Mouse (Mus musculus): ENCODE results near the gene Arl15.

The Arl15 gene

GRCm38 (mm10) chr13:114144052-114145046 is 350.0 kb downstream of the Arl15 start:
- no peak for DNase-seq (ENCODE audit: low spot score in 2 of 2)

- no peak for DNase-seq (ENCODE audit: low spot score in 2 of 2)
Observed at GRCm38 (mm10) chr13:114145249-114145648, 350.9 kb downstream of the Arl15 start.

GRCm38 (mm10) chr13:114150856-114151697 is 356.8 kb downstream of the Arl15 start:
- DNase-seq (ENCODE audit: low spot score in 2 of 2) = no peak

GRCm38 (mm10) chr13:114151698-114152069 is 357.4 kb downstream of the Arl15 start:
- DNase-seq (ENCODE audit: low spot score in 2 of 2) = no peak

GRCm38 (mm10) chr13:114156689-114157088 is 362.4 kb downstream of the Arl15 start:
- DNase-seq (ENCODE audit: low spot score in 2 of 2) = no peak

GRCm38 (mm10) chr13:114158111-114158730 is 363.9 kb downstream of the Arl15 start:
- no peak for DNase-seq (ENCODE audit: low spot score in 2 of 2)

- DNase-seq (ENCODE audit: low spot score in 2 of 2) = no peak
Observed at GRCm38 (mm10) chr13:114159634-114160391, 365.5 kb downstream of the Arl15 start.

GRCm38 (mm10) chr13:114162753-114163152 is 368.4 kb downstream of the Arl15 start:
- DNase-seq (ENCODE audit: low spot score in 2 of 2) = no peak

- DNase-seq (ENCODE audit: low spot score in 2 of 2) = no peak
Observed at GRCm38 (mm10) chr13:114165616-114166015, 371.3 kb downstream of the Arl15 start.

- no peak for DNase-seq (ENCODE audit: low spot score in 2 of 2)
Observed at GRCm38 (mm10) chr13:114166439-114167183, 372.3 kb downstream of the Arl15 start.

- DNase-seq (ENCODE audit: low spot score in 2 of 2) = no peak
Observed at GRCm38 (mm10) chr13:114170061-114170460, 375.8 kb downstream of the Arl15 start.

GRCm38 (mm10) chr13:114171465-114171864 is 377.2 kb downstream of the Arl15 start:
- no peak for DNase-seq (ENCODE audit: low spot score in 2 of 2)

GRCm38 (mm10) chr13:114188107-114188506 is 393.8 kb downstream of the Arl15 start:
- DNase-seq (ENCODE audit: low spot score in 2 of 2) = no peak

GRCm38 (mm10) chr13:114188801-114189200 is 394.5 kb downstream of the Arl15 start:
- no peak for DNase-seq (ENCODE audit: low spot score in 2 of 2)

GRCm38 (mm10) chr13:114189441-114189840 is 395.1 kb downstream of the Arl15 start:
- DNase-seq (ENCODE audit: low spot score in 2 of 2) = no peak

GRCm38 (mm10) chr13:114190898-114191297 is 396.6 kb downstream of the Arl15 start:
- DNase-seq (ENCODE audit: low spot score in 2 of 2) = no peak

GRCm38 (mm10) chr13:114198252-114198799 is 404.0 kb downstream of the Arl15 start:
- DNase-seq (ENCODE audit: low spot score in 2 of 2) = no peak

GRCm38 (mm10) chr13:114199746-114200145 is 405.4 kb downstream of the Arl15 start:
- no peak for DNase-seq (ENCODE audit: low spot score in 2 of 2)

GRCm38 (mm10) chr13:114200545-114200944 is 406.2 kb downstream of the Arl15 start:
- DNase-seq (ENCODE audit: low spot score in 2 of 2) = no peak

Measured in urinary bladder, adult 18-20 months (tissue).